Mouse (Mus musculus) myocyte (in vitro differentiated cells): ENCODE results near the gene Parn.

Experiments
- CEBPB ChIP-seq: IDR thresholded peaks from 2 replicates; pipeline ENCODE4 v1.6.1; 2011; ENCODE audit warnings: mild to moderate bottlenecking, moderate library complexity; ENCODE audit not compliant: poor library complexity, insufficient read depth, severe bottlenecking
- E2F4 ChIP-seq: IDR thresholded peaks from one replicate; pipeline ENCODE4 v1.6.1; 2011; ENCODE audit warnings: mild to moderate bottlenecking, control low read depth, moderate library complexity; ENCODE audit not compliant: insufficient read depth
- MAX ChIP-seq: IDR thresholded peaks from one replicate; pipeline ENCODE4 v1.6.1; 2011; ENCODE audit warnings: low read depth, mild to moderate bottlenecking, control low read depth
- MYOD1 ChIP-seq, 3 experiments: IDR thresholded peaks; one replicate each; pipeline ENCODE4 v1.6.1; 2011; ENCODE audit warnings: control low read depth in 2 of 3, low read depth in 2 of 3, mild to moderate bottlenecking in 2 of 3, moderate library complexity in 1 of 3; ENCODE audit not compliant: insufficient read length in 2 of 3, control insufficient read depth in 1 of 3
- POLR2A ChIP-seq: IDR thresholded peaks from one replicate; pipeline ENCODE4 v1.6.1; 2011; ENCODE audit warnings: low read depth, mild to moderate bottlenecking, control low read depth, moderate library complexity; ENCODE audit not compliant: insufficient read length
- POLR2AphosphoS2 ChIP-seq: IDR thresholded peaks from one replicate; pipeline ENCODE4 v1.6.1; 2011; ENCODE audit warnings: low read depth, control low read depth; ENCODE audit not compliant: insufficient read length
- REST ChIP-seq: IDR thresholded peaks from one replicate; pipeline ENCODE4 v1.6.1; 2011; ENCODE audit warnings: mild to moderate bottlenecking, control low read depth, moderate library complexity; ENCODE audit not compliant: insufficient read depth, insufficient read length
- SRF ChIP-seq: IDR thresholded peaks from one replicate; pipeline ENCODE4 v1.6.1; 2011; ENCODE audit warnings: low read depth; ENCODE audit not compliant: control insufficient read depth, insufficient read length
- TCF12 ChIP-seq: IDR thresholded peaks from one replicate; pipeline ENCODE4 v1.6.1; 2011; ENCODE audit warnings: mild to moderate bottlenecking, control low read depth; ENCODE audit not compliant: poor library complexity, insufficient read depth, severe bottlenecking

- TF ChIP-seq POLR2AphosphoS2 (no peak), TCF12 (no peak), E2F4 (no peak), POLR2A (peak; percentile 20), MAX (no peak), CEBPB (no peak), MYOD1 (IDR thresholded peaks at IDR 0.05; ENCODE audit: control insufficient read depth in 1 of 3, insufficient read length in 2 of 3, low read depth in 2 of 3) (no peak), SRF (no peak), REST (no peak)
Measured at GRCm38 (mm10) chr16:13672386-13672898, 4.5 kb upstream of the Parn start.
